Mouse (Mus musculus): Measurements from ENCODE around the gene C5ar2.

C5ar2 gene

GRCm38 (mm10) chr7:16198540-16198939 lies 45.4 kb downstream of the C5ar2 start:
- DNase-seq (ENCODE audit: low spot score in 2 of 2), result no peak

GRCm38 (mm10) chr7:16197166-16197565 lies 46.8 kb downstream of the C5ar2 start:
- DNase-seq (ENCODE audit: low spot score in 2 of 2), result no peak

GRCm38 (mm10) chr7:16196616-16197015 lies 47.3 kb downstream of the C5ar2 start:
- no peak for DNase-seq (ENCODE audit: low spot score in 2 of 2)

GRCm38 (mm10) chr7:16193702-16194101 lies 50.3 kb downstream of the C5ar2 start:
- DNase-seq (ENCODE audit: low spot score in 2 of 2), result no peak

- peak; percentile 45 to 69 for DNase-seq (ENCODE audit: low spot score in 2 of 2)
These were observed 51.6 kb downstream of the C5ar2 start for GRCm38 (mm10) chr7:16192315-16192714.

- no peak for DNase-seq (ENCODE audit: low spot score in 2 of 2)
These were observed 56.5 kb downstream of the C5ar2 start for GRCm38 (mm10) chr7:16187494-16187893.

Data from urinary bladder, adult 18-20 months (tissue).